Mouse (Mus musculus) CH12.LX (cell line): Measurements from ENCODE around the gene Gemin2. TPM values are rescaled to one million over a fixed set of nuclear protein-coding genes. Genes with fewer than 3 reads are reported as not detected.

ENCODE experiments used
- DNase-seq: peaks from one replicate; pipeline ENCODE4 v3.0.0-alpha.2; 2013; ENCODE audit errors: extremely low read depth
- H3K27ac ChIP-seq: 2 replicates; pipeline ENCODE4 v1.5.1; 2012; ENCODE audit warnings: low read depth, mild to moderate bottlenecking, control low read depth, moderate library complexity; ENCODE audit not compliant: insufficient read depth
- H3K27me3 ChIP-seq: replicated peaks from 2 replicates; pipeline ENCODE3; 2012; ENCODE audit warnings: inconsistent platforms
- H3K36me3 ChIP-seq, 2 experiments: replicated peaks in 1 of 2; 2 replicates each; pipeline versions ENCODE3 to v1.6.1; 2012; ENCODE audit warnings: inconsistent platforms in 1 of 2, low read length in 1 of 2, mild to moderate bottlenecking in 1 of 2, mixed read lengths in 1 of 2, moderate library complexity in 1 of 2; ENCODE audit not compliant: control insufficient read depth in 1 of 2, insufficient read depth in 1 of 2
- H3K4me1 ChIP-seq, 2 experiments: 2 replicates each; pipeline ENCODE4 v1.6.1; 2012; ENCODE audit warnings: inconsistent platforms in 1 of 2, moderate library complexity in 1 of 2; ENCODE audit not compliant: insufficient read depth in 2 of 2, control insufficient read depth in 1 of 2
- H3K4me2 ChIP-seq: 2 replicates; pipeline ENCODE4 v1.6.1; 2012; ENCODE audit warnings: low read depth, mild to moderate bottlenecking, control low read depth; ENCODE audit not compliant: poor library complexity, insufficient read depth, severe bottlenecking
- H3K4me3 ChIP-seq, 3 experiments: fragments of 150-350 bp in 1 of 3; sonication (generic) in 1 of 3; replicated peaks in 1 of 3; 2 replicates each; pipeline versions ENCODE3 to v1.5.1; 2011 to 2012; ENCODE audit warnings: low read depth in 2 of 3, low read length in 2 of 3, mild to moderate bottlenecking in 2 of 3, moderate library complexity in 2 of 3, control low read depth in 1 of 3, improper control_type of control experiment in 1 of 3, inconsistent platforms in 1 of 3, mixed read lengths in 1 of 3; ENCODE audit not compliant: poor library complexity in 1 of 3
- H3K79me2 ChIP-seq: replicated peaks from 2 replicates; pipeline ENCODE4 v1.6.1; 2012; ENCODE audit warnings: mild to moderate bottlenecking, moderate library complexity; ENCODE audit not compliant: control insufficient read depth, poor library complexity, insufficient read depth, severe bottlenecking; ENCODE audit errors: extremely low read depth
- H3K9ac ChIP-seq: 2 replicates; pipeline ENCODE4 v1.6.1; 2012; ENCODE audit warnings: low read depth, mild to moderate bottlenecking, control low read depth, moderate library complexity; ENCODE audit not compliant: insufficient read depth
- H3K9me3 ChIP-seq: replicated peaks from 2 replicates; pipeline ENCODE3; 2012; ENCODE audit warnings: low read length, inconsistent platforms, mixed read lengths
- CHD1 ChIP-seq: IDR thresholded peaks from 2 replicates; pipeline ENCODE4 v1.6.1; 2012; ENCODE audit warnings: low read depth, low read length, improper control_type of control experiment, inconsistent platforms
- CHD2 ChIP-seq: IDR thresholded peaks from 2 replicates; pipeline ENCODE4 v1.6.1; 2011; ENCODE audit warnings: low read length, improper control_type of control experiment
- CTCF ChIP-seq, 2 experiments: IDR thresholded peaks in 1 of 2; conservative IDR thresholded peaks in 1 of 2; 2 replicates each; pipeline ENCODE4 v1.5.1; 2011 to 2012; ENCODE audit warnings: low read depth in 2 of 2, low read length in 2 of 2, improper control_type of control experiment in 1 of 2, inconsistent platforms in 1 of 2, mild to moderate bottlenecking in 1 of 2, moderate library complexity in 1 of 2
- ELF1 ChIP-seq: IDR thresholded peaks from 2 replicates; pipeline ENCODE4 v1.6.1; 2014; ENCODE audit warnings: low read depth, mild to moderate bottlenecking, inconsistent platforms, low read length, improper control_type of control experiment
- EP300 ChIP-seq: IDR thresholded peaks from 2 replicates; pipeline ENCODE4 v1.6.1; 2011; ENCODE audit warnings: low read length, improper control_type of control experiment
- IRF4 ChIP-seq: IDR thresholded peaks from 2 replicates; pipeline ENCODE4 v1.6.1; 2014; ENCODE audit warnings: low read depth, mild to moderate bottlenecking, inconsistent platforms, low read length, improper control_type of control experiment
- JUND ChIP-seq: conservative IDR thresholded peaks from 2 replicates; pipeline ENCODE4 v1.6.1; 2011; ENCODE audit warnings: low read depth, low read length, improper control_type of control experiment
- MAX ChIP-seq: IDR thresholded peaks from 2 replicates; pipeline ENCODE4 v1.6.1; 2011; ENCODE audit warnings: low read length, improper control_type of control experiment
- MXI1 ChIP-seq: IDR thresholded peaks from 2 replicates; pipeline ENCODE4 v1.6.1; 2011; ENCODE audit warnings: mild to moderate bottlenecking, low read depth, low read length, improper control_type of control experiment
- MYC ChIP-seq: IDR thresholded peaks from 2 replicates; pipeline ENCODE4 v1.6.1; 2011; ENCODE audit warnings: low read depth, mild to moderate bottlenecking, improper control_type of control experiment, low read length
- NELFE ChIP-seq: IDR thresholded peaks from 2 replicates; pipeline ENCODE4 v1.6.1; 2011; ENCODE audit warnings: low read depth, low read length, improper control_type of control experiment
- PAX5 ChIP-seq: IDR thresholded peaks from 2 replicates; pipeline ENCODE4 v1.6.1; 2012; ENCODE audit warnings: low read length, inconsistent platforms, mixed read lengths
- POLR2A ChIP-seq: IDR thresholded peaks from 2 replicates; pipeline ENCODE4 v1.6.1; 2011; ENCODE audit warnings: low read depth, mild to moderate bottlenecking, improper control_type of control experiment, low read length
- POLR2AphosphoS2 ChIP-seq: IDR thresholded peaks from 2 replicates; pipeline ENCODE4 v1.6.1; 2011; ENCODE audit warnings: low read depth, low read length, improper control_type of control experiment
- RAD21 ChIP-seq: IDR thresholded peaks from 2 replicates; pipeline ENCODE4 v1.6.1; 2011; ENCODE audit warnings: low read depth, mild to moderate bottlenecking, low read length, improper control_type of control experiment, moderate library complexity
- RCOR1 ChIP-seq: conservative IDR thresholded peaks from 2 replicates; pipeline ENCODE4 v1.6.1; 2012; ENCODE audit warnings: low read depth, mild to moderate bottlenecking, inconsistent platforms, low read length, improper control_type of control experiment
- SMC3 ChIP-seq: IDR thresholded peaks from 2 replicates; pipeline ENCODE4 v1.6.1; 2011; ENCODE audit warnings: low read depth, low read length, improper control_type of control experiment
- TBP ChIP-seq: conservative IDR thresholded peaks from 2 replicates; pipeline ENCODE4 v1.6.1; 2011; ENCODE audit warnings: low read depth, low read length, improper control_type of control experiment
- TCF12 ChIP-seq: IDR thresholded peaks from 2 replicates; pipeline ENCODE4 v1.6.1; 2014; ENCODE audit warnings: low read depth, mild to moderate bottlenecking, inconsistent platforms, low read length, improper control_type of control experiment
- UBTF ChIP-seq: IDR thresholded peaks from 2 replicates; pipeline ENCODE4 v1.6.1; 2012; ENCODE audit warnings: low read depth, mild to moderate bottlenecking, inconsistent platforms, low read length, improper control_type of control experiment, moderate library complexity
- USF1 ChIP-seq: IDR thresholded peaks from 2 replicates; pipeline ENCODE4 v1.6.1; 2014; ENCODE audit warnings: low read depth, mild to moderate bottlenecking, inconsistent platforms, low read length, improper control_type of control experiment
- USF2 ChIP-seq: conservative IDR thresholded peaks from 2 replicates; pipeline ENCODE4 v1.6.1; 2011; ENCODE audit warnings: low read depth, low read length, improper control_type of control experiment
- ZC3H11A ChIP-seq: IDR thresholded peaks from 2 replicates; pipeline ENCODE4 v1.6.1; 2012; ENCODE audit warnings: low read depth, mild to moderate bottlenecking, inconsistent platforms, low read length, improper control_type of control experiment
- ZMIZ1 ChIP-seq: IDR thresholded peaks from 2 replicates; pipeline ENCODE4 v1.6.1; 2012; ENCODE audit warnings: low read depth, mild to moderate bottlenecking, inconsistent platforms, low read length, improper control_type of control experiment
- dilution Hi-C: fragments of 300-500 bp; cut with MboI; formaldehyde crosslinking; loops from 2 replicates; pipeline ENCODE4 v1.14.3; 2020; ENCODE audit warnings: low sequenced_read_pairs; ENCODE audit not compliant: extremely low pct_unique_long_range_greater_than_20kb, extremely low pct_ligation_motif_present
- in situ Hi-C: fragments of 300-500 bp; cut with MboI; formaldehyde crosslinking; loops from 3 replicates; pipeline ENCODE4 v1.14.3; 2019; ENCODE audit warnings: low sequenced_read_pairs, low pct_ligation_motif_present, low pct_unique_long_range_greater_than_20kb, mixed read lengths
- polyA plus RNA-seq: library from polyadenylated mRNA; unstranded; fragments of >175 nt; gene quantifications from 2 replicates; pipeline ENCODE4 v1.2.1, GENCODE M21; 2012; ENCODE audit warnings: low read depth; ENCODE audit not compliant: insufficient read length
- total RNA-seq, 2 experiments: library from RNA; depleted of rRNA; stranded (reverse); fragments of 300-350 nt in 1 of 2; fragments of >200 nt in 1 of 2; gene quantifications; 2 replicates each; pipeline ENCODE4 v1.2.3; 2012 to 2014

Gemin2 gene
- total and polyA plus RNA-seq, 3 experiments = 19.6 to 36.7 (median 23.8) TPM

- Histone ChIP-seq H3K4me1 (peaks cover 3 to 20% of the 10 kb centered on the region in 2 experiments; a peak in 3 of 4 replicates), H3K4me2 (peak overlapping the region; percentile 60; the same call in 1 of the 2 replicates), H3K4me3 (peak overlapping the region in 1 of 3 experiments; percentile 95), H3K79me2 (peaks cover 19% of the 10 kb centered on the region; the same call in 1 of the 2 replicates), H3K27me3 (no peaks in the 10 kb centered on the region), H3K9ac (no peak overlapping the region), H3K36me3 (peaks cover 5 to 25% of the 10 kb centered on the region in 2 experiments), H3K27ac (no peak overlapping the region)
- dilution Hi-C loops (no loop called here), in situ Hi-C loops (no loop called here)
- peak; percentile 41 for DNase-seq
- TF ChIP-seq CTCF (conservative IDR thresholded peaks at IDR 0.05 in 1 of 2, IDR thresholded peaks at IDR 0.05 in 1 of 2; ENCODE audit: low read depth in 2 of 2, low read length in 2 of 2) (peak in 1 of 2 experiments; percentile 35; a peak in 2 of 4 replicates), IRF4 (no peak)
- TF ChIP-seq, all 38 proteins: peak for 1
- H3K9me3 ChIP-seq = no peaks in the 10 kb centered on the region
These were observed 2.7 kb upstream of the Gemin2 start for GRCm38 (mm10) chr12:59010482-59010881.

GRCm38 (mm10) chr12:59011275-59011843 is 1.8 kb upstream of the Gemin2 start:
- in situ Hi-C loops = no loop called here
- no peak for TF ChIP-seq ZMIZ1
- TF ChIP-seq POLR2A = no peak
- TF ChIP-seq PAX5 = no peak
- TF ChIP-seq SMC3 = no peak
- TF ChIP-seq RAD21 = no peak
- TF ChIP-seq UBTF = peak; percentile 58; the same call in 1 of the 2 replicates
- TF ChIP-seq, all 38 proteins: peak for 1
- no peaks in the 10 kb centered on the region for H3K27me3 ChIP-seq
- peaks cover 19% of the 10 kb centered on the region; the same call in 1 of the 2 replicates for H3K79me2 ChIP-seq
- H3K9ac ChIP-seq = peak overlapping the region; percentile 50
- no peaks in the 10 kb centered on the region for H3K9me3 ChIP-seq
- H3K36me3 ChIP-seq = peaks cover 5 to 21% of the 10 kb centered on the region in 2 experiments
- dilution Hi-C loops = no loop called here
- peak overlapping the region; percentile 78 to 95 (median 89) for H3K4me3 ChIP-seq
- no peak for DNase-seq
- H3K27ac ChIP-seq = peak overlapping the region; percentile 15; the same call in 1 of the 2 replicates
- H3K4me2 ChIP-seq = peak overlapping the region; percentile 75
- peaks cover 3 to 20% of the 10 kb centered on the region in 2 experiments; a peak in 3 of 4 replicates for H3K4me1 ChIP-seq

GRCm38 (mm10) chr12:59011844-59012709 is 1.1 kb upstream of the Gemin2 start, which contains the start of gene Sec23a:
Gene Sec23a, minus strand, starts transcription at chr12:59012017.
- H3K27ac ChIP-seq = peak within 1 kb of the TSS; percentile 15; the same call in 1 of the 2 replicates
- no peaks in the 10 kb centered on the region for H3K27me3 ChIP-seq
- H3K4me1 ChIP-seq = peaks cover 3 to 20% of the 10 kb centered on the region in 2 experiments; a peak in 3 of 4 replicates
- peak; percentile 98 for DNase-seq
- in situ Hi-C loops = no loop called here
- peak within 1 kb of the TSS; percentile 88 for H3K4me2 ChIP-seq
- dilution Hi-C loops = no loop called here
- peaks cover 0 to 21% of the 10 kb centered on the region in 2 experiments for H3K36me3 ChIP-seq
- peak within 1 kb of the TSS; percentile 93 for H3K9ac ChIP-seq
- H3K79me2 ChIP-seq = peaks cover 19% of the 10 kb centered on the region; the same call in 1 of the 2 replicates
- no peaks in the 10 kb centered on the region for H3K9me3 ChIP-seq
- H3K4me3 ChIP-seq = peak within 1 kb of the TSS; percentile 78 to 95 (median 89)
- TF ChIP-seq RCOR1 (no peak), JUND (no peak), EP300 (no peak), USF2 (no peak), MXI1 (peak; percentile 44; the same call in 1 of the 2 replicates), NELFE (no peak; the same call in none of the 2 replicates), MAX (peak; percentile 21; the same call in 1 of the 2 replicates), USF1 (no peak), TCF12 (peak; percentile 73), TBP (peak; percentile 70; the same call in 1 of the 2 replicates), CHD1 (no peak), ZC3H11A (no peak), MYC (no peak), POLR2AphosphoS2 (peak; percentile 69; the same call in 1 of the 2 replicates), CHD2 (peak; percentile 89), ELF1 (peak; percentile 91)
